Mouse (Mus musculus) cerebellum, adult (tissue): Measurements from ENCODE around the gene Macf1.
"Not testable (repeated sequence)": the region's sequence is repeated elsewhere in the genome, so short reads cannot be mapped to it uniquely, and the experiment has no call there.

Source experiments
- ATAC-seq: cut with Nextera tagmentation; 2 replicates; pipeline ENCODE4 v1.9.2; 2017; ENCODE audit warnings: mild to moderate bottlenecking, moderate library complexity, mixed read lengths; ENCODE audit not compliant: insufficient number of reproducible peaks, low FRiP score, low TSS enrichment

The Macf1 gene

GRCm38 (mm10) chr4:123562177-123562815 lies 121.9 kb downstream of the Macf1 start:
- no peak for ATAC-seq

GRCm38 (mm10) chr4:123560896-123561295 lies 123.3 kb downstream of the Macf1 start:
- ATAC-seq: no peak

GRCm38 (mm10) chr4:123558496-123558895 lies 125.7 kb downstream of the Macf1 start:
- ATAC-seq: no peak

GRCm38 (mm10) chr4:123555251-123555650 lies 128.9 kb downstream of the Macf1 start:
- no peak for ATAC-seq

- ATAC-seq: no peak
Observed at GRCm38 (mm10) chr4:123552689-123553088, 131.5 kb downstream of the Macf1 start.

- ATAC-seq: no peak
Observed at GRCm38 (mm10) chr4:123548317-123548716, 135.8 kb downstream of the Macf1 start.

- ATAC-seq: no peak
Observed at GRCm38 (mm10) chr4:123543691-123544090, 140.5 kb downstream of the Macf1 start.

- ATAC-seq: peak; percentile 83
Observed at GRCm38 (mm10) chr4:123535271-123535670, 148.9 kb downstream of the Macf1 start.

- ATAC-seq: no peak
Observed at GRCm38 (mm10) chr4:123532001-123532400, 152.2 kb downstream of the Macf1 start.

- no peak for ATAC-seq
Observed at GRCm38 (mm10) chr4:123530976-123531375, 153.2 kb downstream of the Macf1 start.

- ATAC-seq: no peak
Observed at GRCm38 (mm10) chr4:123529230-123529629, 154.9 kb downstream of the Macf1 start.

- ATAC-seq: peak; percentile 82
Observed at GRCm38 (mm10) chr4:123527607-123528010, 156.6 kb downstream of the Macf1 start.

- ATAC-seq: peak; percentile 37; the same call in 1 of the 2 replicates
Observed at GRCm38 (mm10) chr4:123526779-123527280, 157.3 kb downstream of the Macf1 start.

- ATAC-seq: no peak
Observed at GRCm38 (mm10) chr4:123524746-123525145, 159.4 kb downstream of the Macf1 start.

- ATAC-seq: not testable (repeated sequence)
Observed at GRCm38 (mm10) chr4:123520123-123520522, 164.0 kb downstream of the Macf1 start.

- ATAC-seq: no peak
Observed at GRCm38 (mm10) chr4:123515673-123516072, 168.5 kb downstream of the Macf1 start.

GRCm38 (mm10) chr4:123510201-123510600 lies 174.0 kb downstream of the Macf1 start:
- ATAC-seq: no peak

- no peak for ATAC-seq
Observed at GRCm38 (mm10) chr4:123489086-123489485, 195.1 kb downstream of the Macf1 start.

GRCm38 (mm10) chr4:123479991-123480390 lies 204.2 kb downstream of the Macf1 start:
- ATAC-seq: no peak

GRCm38 (mm10) chr4:123478655-123479433 lies 205.3 kb downstream of the Macf1 start:
- ATAC-seq: no peak

GRCm38 (mm10) chr4:123465799-123466198 lies 218.4 kb downstream of the Macf1 start:
- ATAC-seq: no peak
